Mouse (Mus musculus): ENCODE data around the gene Atp6v0c.

DNA sequence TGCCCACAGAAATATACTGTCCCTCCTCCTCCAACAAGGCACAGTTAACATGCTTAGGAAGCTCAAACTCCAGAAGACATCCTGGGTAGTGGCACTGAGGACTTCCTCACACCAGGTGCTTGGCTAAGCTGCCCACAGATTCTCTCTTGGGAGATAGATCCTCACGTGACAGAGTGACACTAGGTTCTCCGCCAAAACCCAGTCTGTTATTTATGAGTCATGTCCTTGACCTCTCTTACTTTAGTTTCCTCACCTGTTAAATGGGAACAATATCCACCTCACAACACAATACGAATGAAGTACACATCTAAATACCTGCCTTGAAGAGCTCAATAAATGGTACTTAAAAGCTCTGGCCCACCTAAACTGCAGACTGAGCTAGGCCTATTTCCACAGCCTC is 30.2 kb downstream of the Atp6v0c start:
- no peak for TF ChIP-seq CTCF (IDR thresholded peaks at IDR 0.05; ENCODE audit: borderline replicate concordance, extremely low read depth, insufficient read depth, insufficient read length)
- no peak for TF ChIP-seq POLR2A (IDR thresholded peaks at IDR 0.05; ENCODE audit: borderline replicate concordance, extremely low read depth, insufficient read depth, insufficient read length, poor library complexity, severe bottlenecking)

Measured in brain, embryonic 14.5 days (tissue).